ENCODE assay signal across 11 mouse cellular contexts in the genomic region with DNA sequence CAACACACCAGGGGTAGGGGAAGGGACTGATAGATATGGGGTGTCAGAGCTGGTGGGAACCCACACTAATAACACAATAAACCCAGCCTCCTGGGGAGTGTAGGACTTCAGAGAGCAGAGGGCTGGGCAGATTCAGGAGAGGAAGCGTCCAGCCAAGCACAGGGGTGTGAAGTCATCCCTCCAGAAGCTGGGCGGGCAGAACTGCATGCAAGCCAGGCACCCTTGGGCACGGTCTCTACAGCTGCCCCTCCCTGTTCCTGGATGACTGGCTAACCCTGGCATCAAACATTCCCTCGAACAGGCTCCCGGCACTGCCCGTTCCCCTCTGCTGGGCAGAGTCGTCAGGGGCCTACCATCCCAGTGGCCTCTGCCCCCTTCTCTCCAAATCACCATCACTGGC. TPM values are rescaled to one million over a fixed set of nuclear protein-coding genes. Genes with fewer than 3 reads are reported as not detected.
DNase-seq lines count a peak whose midpoint lies in the region; ATAC-seq and TF ChIP-seq lines count a peak whose summit lies in the region.
"Had no signal": no experiment of that assay in that cellular context is flagged by ENCODE, and none has a peak within 500 bp of the region (broad histone marks: within the 10 kb centered on the region; RNA-seq: fewer than 3 reads in every experiment).

No protein-coding gene starts in this region.

- H3K9ac ChIP-seq in kidney, embryonic 14.5 days (ENCODE audit: low read depth, low read length), result no peak overlapping the region
- no peak overlapping the region for H3K9ac ChIP-seq in neural tube, embryonic 15.5 days (replicated peaks)
- H3K9ac ChIP-seq in forebrain, embryonic 15.5 days (replicated peaks), result no peak overlapping the region
- H3K9ac ChIP-seq: embryonic facial prominence, embryonic 15.5 days; limb, embryonic 13.5 days had no signal

- H3K4me2 ChIP-seq in kidney, embryonic 14.5 days (replicated peaks; ENCODE audit: low read depth, low read length), result no peak overlapping the region
- H3K4me2 ChIP-seq in neural tube, embryonic 15.5 days, result no peak overlapping the region
- no peak overlapping the region for H3K4me2 ChIP-seq in forebrain, embryonic 15.5 days (replicated peaks)
- H3K4me2 ChIP-seq: embryonic facial prominence, embryonic 15.5 days; limb, embryonic 13.5 days had no signal

- TF ChIP-seq POLR2A in lung, adult 2 months (IDR thresholded peaks at IDR 0.05; ENCODE audit: borderline replicate concordance, extremely low read depth, low read depth, low read length), result no peak

- 35% methylated on average over 7 of the region's 7 CpGs for WGBS in kidney, embryonic 14.5 days
- 42% methylated on average over 7 of the region's 7 CpGs for WGBS in lung, adult 2 months
- 86% methylated on average over 7 of the region's 7 CpGs for WGBS in neural tube, embryonic 15.5 days
- 79% methylated on average over 7 of the region's 7 CpGs for WGBS in forebrain, embryonic 15.5 days

- H3K4me1 ChIP-seq in kidney, embryonic 14.5 days (ENCODE audit: control insufficient read depth, insufficient read depth, low read length), result peaks cover 20% of the 10 kb centered on the region
- peaks cover 30% of the 10 kb centered on the region for H3K4me1 ChIP-seq in lung, adult 2 months (ENCODE audit: control insufficient read depth, insufficient read depth, low read length)
- H3K4me1 ChIP-seq in neural tube, embryonic 15.5 days, result peaks cover 16% of the 10 kb centered on the region
- peaks cover 4% of the 10 kb centered on the region for H3K4me1 ChIP-seq in forebrain, embryonic 15.5 days

- no peaks in the 10 kb centered on the region for H3K9me3 ChIP-seq in kidney, embryonic 14.5 days (ENCODE audit: control insufficient read depth, low read length)
- H3K9me3 ChIP-seq in neural tube, embryonic 15.5 days (replicated peaks), result no peaks in the 10 kb centered on the region
- H3K9me3 ChIP-seq in forebrain, embryonic 15.5 days, result no peaks in the 10 kb centered on the region
- H3K9me3 ChIP-seq: embryonic facial prominence, embryonic 15.5 days; limb, embryonic 13.5 days had no signal

- no peak overlapping the region for H3K4me3 ChIP-seq in kidney, embryonic 14.5 days (ENCODE audit: low read length)
- no peak overlapping the region for H3K4me3 ChIP-seq in lung, adult 2 months (replicated peaks; ENCODE audit: extremely low read depth, low read depth, low read length)
- H3K4me3 ChIP-seq in neural tube, embryonic 15.5 days (replicated peaks), result no peak overlapping the region
- H3K4me3 ChIP-seq in forebrain, embryonic 15.5 days, result no peak overlapping the region
- H3K4me3 ChIP-seq: embryonic facial prominence, embryonic 15.5 days; limb, embryonic 13.5 days had no signal

- no peaks in the 10 kb centered on the region for H3K27me3 ChIP-seq in kidney, embryonic 14.5 days (ENCODE audit: control insufficient read depth, insufficient read depth, low read length)
- no peaks in the 10 kb centered on the region for H3K27me3 ChIP-seq in neural tube, embryonic 15.5 days (replicated peaks)
- no peaks in the 10 kb centered on the region for H3K27me3 ChIP-seq in forebrain, embryonic 15.5 days
- H3K27me3 ChIP-seq: embryonic facial prominence, embryonic 15.5 days had no signal

- peak; percentile 22; the same call in 1 of the 2 replicates for ATAC-seq in kidney, embryonic 14.5 days (ENCODE audit: low FRiP score, low TSS enrichment)
- no peak for ATAC-seq in neural tube, embryonic 15.5 days (ENCODE audit: low FRiP score)
- no peak for ATAC-seq in forebrain, embryonic 15.5 days (replicated peaks)
- ATAC-seq: forebrain, embryonic 16.5 days had no signal

- H3K36me3 ChIP-seq in kidney, embryonic 14.5 days (ENCODE audit: control insufficient read depth, insufficient read depth, low read length), result no peaks in the 10 kb centered on the region
- no peaks in the 10 kb centered on the region for H3K36me3 ChIP-seq in neural tube, embryonic 15.5 days
- H3K36me3 ChIP-seq in forebrain, embryonic 15.5 days, result no peaks in the 10 kb centered on the region
- H3K36me3 ChIP-seq: embryonic facial prominence, embryonic 15.5 days; limb, embryonic 13.5 days had no signal

- no peak overlapping the region for H3K27ac ChIP-seq in kidney, embryonic 14.5 days (ENCODE audit: low read depth, low read length)
- no peak overlapping the region for H3K27ac ChIP-seq in neural tube, embryonic 15.5 days (replicated peaks)
- no peak overlapping the region for H3K27ac ChIP-seq in forebrain, embryonic 15.5 days (replicated peaks)
- H3K27ac ChIP-seq: embryonic facial prominence, embryonic 15.5 days; limb, embryonic 13.5 days had no signal

- TF ChIP-seq CTCF in lung, adult 2 months (IDR thresholded peaks at IDR 0.05; ENCODE audit: insufficient read depth, low read length), result no peak

- DNase-seq in kidney, adult 11 months, result peak; percentile 36
- DNase-seq in kidney, adult 18-20 months, result no peak
- peak; percentile 25 for DNase-seq in lung, adult 2 months
- DNase-seq in natural killer cell, adult 2 months (ENCODE audit: low spot score in 2 of 2), result no peak
- DNase-seq: cerebellum, postnatal 25 days had no signal

RNA-seq across cellular contexts. Expression of a gene that starts 13.0 kb away (rescaled TPM):
- 16.0 and 28.6 TPM in 2 replicates for polyA plus RNA-seq in kidney, embryonic 14.5 days (2014; fragmentation: Nextera tagmentation; extraction: Ambion mirVana)
- 15.8 and 21.9 TPM in 2 replicates for polyA plus RNA-seq in lung, adult 2 months (2012; rRNA removed)
- polyA plus RNA-seq in neural tube, embryonic 15.5 days (2015; fragmentation: Nextera tagmentation; extraction: Ambion mirVana), result 16.3 and 17.8 TPM in 2 replicates
- polyA plus RNA-seq in forebrain, embryonic 15.5 days (2015; fragmentation: Nextera tagmentation; extraction: Ambion mirVana), result 8.9 and 10.0 TPM in 2 replicates

Comparison
In these comparisons a context has a peak if more than half of its experiments do, and no peak if none do; other contexts are left out.
1. DNase-seq: peak in kidney, adult 11 months (single experiment) and lung, adult 2 months (single experiment); none in kidney, adult 18-20 months (single experiment) and natural killer cell, adult 2 months (0 of 2).